Mouse (Mus musculus): ENCODE measurements around the gene Rfxap. TPM values are rescaled to one million over a fixed set of nuclear protein-coding genes. Genes with fewer than 3 reads are reported as not detected.
"Not testable (repeated sequence)": the region's sequence is repeated elsewhere in the genome, so short reads cannot be mapped to it uniquely, and the experiment has no call there.

Rfxap gene
- polyA plus RNA-seq, 1 experiment from 2014 or later = 36.8 TPM

- not testable (repeated sequence) for H3K27me3 ChIP-seq; H3K4me1 ChIP-seq; H3K36me3 ChIP-seq; H3K9me3 ChIP-seq; ATAC-seq (ENCODE audit: low FRiP score, low read depth); H3K4me3 ChIP-seq; H3K4me2 ChIP-seq (replicated peaks); H3K27ac ChIP-seq; H3K9ac ChIP-seq
- WGBS = 89% methylated on average over 6 of the region's 6 CpGs
Observed at GRCm38 (mm10) chr3:54765521-54765920, 42.1 kb downstream of the Rfxap start.

DNA sequence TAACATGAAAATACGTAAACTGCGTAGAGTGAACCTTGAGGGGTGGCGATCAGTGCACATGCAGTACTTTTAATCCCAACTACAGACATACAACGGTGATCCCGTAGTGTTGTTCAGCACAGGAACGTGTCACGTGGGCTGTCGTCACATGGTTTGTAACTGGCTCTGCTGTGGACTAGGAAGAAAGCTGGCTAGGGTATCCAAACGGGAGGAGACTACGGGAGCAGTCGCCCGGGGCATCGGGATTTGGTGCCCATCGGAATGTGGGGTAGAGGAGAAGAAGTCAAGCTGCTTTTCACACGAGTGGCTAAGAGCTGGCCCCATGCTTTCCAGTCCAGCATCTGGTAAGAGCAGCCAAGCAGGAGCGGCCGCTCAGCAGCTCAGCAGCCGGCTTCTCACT is 43.2 kb downstream of the Rfxap start:
- H3K27me3 ChIP-seq = no peaks in the 10 kb centered on the region
- ATAC-seq (ENCODE audit: low FRiP score, low read depth) = no peak
- H3K4me2 ChIP-seq (replicated peaks) = peak overlapping the region; percentile 46
- H3K4me3 ChIP-seq = peak overlapping the region; percentile 15
- 68% methylated on average over 18 of the region's 18 CpGs for WGBS
- H3K9ac ChIP-seq = no peak overlapping the region
- no peaks in the 10 kb centered on the region for H3K9me3 ChIP-seq
- H3K4me1 ChIP-seq = peaks cover 6% of the 10 kb centered on the region; the same call in 1 of the 2 replicates
- H3K36me3 ChIP-seq = no peaks in the 10 kb centered on the region
- H3K27ac ChIP-seq = no peak overlapping the region

GRCm38 (mm10) chr3:54761258-54761657 is 46.3 kb downstream of the Rfxap start:
- 90% methylated on average over 1 of the region's 1 CpGs for WGBS

DNA sequence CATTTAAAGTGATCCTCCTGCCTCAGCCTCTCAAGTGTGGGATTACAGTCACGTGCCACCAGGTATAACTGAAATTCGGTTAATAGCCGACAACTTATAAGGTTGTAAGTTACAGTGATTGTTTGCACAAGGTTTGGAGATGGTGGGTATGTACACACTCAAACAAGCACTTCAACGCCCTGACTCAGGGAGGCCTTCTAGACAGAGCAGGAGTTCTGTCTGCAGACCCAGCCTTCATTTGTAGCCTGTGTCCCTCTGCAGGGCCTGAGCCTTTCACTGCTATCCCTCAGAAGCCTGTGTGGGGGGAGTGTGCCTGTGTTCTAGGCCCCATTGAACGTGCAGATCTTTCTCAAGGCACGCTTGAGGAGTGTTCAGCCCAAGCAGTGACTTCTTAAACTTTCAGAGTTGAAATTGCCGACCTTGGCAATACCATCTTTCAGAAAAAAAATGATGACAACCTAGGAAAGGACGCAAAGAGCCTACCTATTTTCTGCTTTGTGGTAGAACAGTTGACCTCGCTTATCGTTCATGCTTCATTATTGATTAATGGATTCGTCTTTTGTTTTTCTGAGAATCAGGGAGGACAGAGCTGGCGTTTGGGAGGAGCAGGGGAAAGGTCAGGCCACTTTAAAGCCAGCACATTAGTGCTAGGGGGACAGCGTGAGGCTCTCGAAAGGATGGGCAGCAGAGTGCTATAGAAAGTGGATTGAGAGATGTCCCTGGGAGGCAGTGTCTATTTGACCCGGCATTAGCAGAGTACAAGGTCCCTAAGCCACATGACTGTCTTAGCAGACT is 47.1 kb downstream of the Rfxap start:
- Histone ChIP-seq H3K36me3 (no peaks in the 10 kb centered on the region), H3K4me2 (replicated peaks) (no peak overlapping the region), H3K27me3 (no peaks in the 10 kb centered on the region; the same call in 1 of the 2 replicates), H3K4me3 (no peak overlapping the region), H3K4me1 (peaks cover 33% of the 10 kb centered on the region), H3K9ac (no peak overlapping the region), H3K27ac (no peak overlapping the region), H3K9me3 (no peaks in the 10 kb centered on the region)
- ATAC-seq (ENCODE audit: low FRiP score, low read depth) = no peak
- WGBS = 79% methylated on average over 15 of the region's 15 CpGs

More at GRCm38 (mm10) chr3:54761258-54761657, 46.3 kb downstream of the Rfxap start:
- ATAC-seq (ENCODE audit: low FRiP score, low read depth) = no peak
- no peaks in the 10 kb centered on the region for H3K36me3 ChIP-seq
- H3K4me1 ChIP-seq = peaks cover 25% of the 10 kb centered on the region
- no peak overlapping the region for H3K4me3 ChIP-seq
- H3K27ac ChIP-seq = no peak overlapping the region
- no peak overlapping the region for H3K4me2 ChIP-seq (replicated peaks)
- H3K27me3 ChIP-seq = no peaks in the 10 kb centered on the region; the same call in 1 of the 2 replicates
- no peak overlapping the region for H3K9ac ChIP-seq
- no peaks in the 10 kb centered on the region for H3K9me3 ChIP-seq

- Histone ChIP-seq H3K9ac (no peak overlapping the region), H3K4me3 (no peak overlapping the region), H3K36me3 (no peaks in the 10 kb centered on the region), H3K4me1 (peaks cover 41% of the 10 kb centered on the region), H3K27ac (no peak overlapping the region), H3K27me3 (peaks cover 2% of the 10 kb centered on the region; the same call in 1 of the 2 replicates), H3K9me3 (no peaks in the 10 kb centered on the region), H3K4me2 (replicated peaks) (no peak overlapping the region)
- ATAC-seq (ENCODE audit: low FRiP score, low read depth) = no peak
- 82% methylated on average over 9 of the region's 9 CpGs for whole genome bisulfite sequencing
Observed at GRCm38 (mm10) chr3:54759211-54759610, 48.4 kb downstream of the Rfxap start.

GRCm38 (mm10) chr3:54757446-54757845 is 50.1 kb downstream of the Rfxap start:
- Histone ChIP-seq H3K9ac (no peak overlapping the region), H3K36me3 (no peaks in the 10 kb centered on the region), H3K27me3 (peaks cover 3% of the 10 kb centered on the region; the same call in 1 of the 2 replicates), H3K4me1 (peaks cover 37% of the 10 kb centered on the region), H3K4me2 (replicated peaks) (peak overlapping the region; percentile 99), H3K9me3 (no peaks in the 10 kb centered on the region), H3K4me3 (no peak overlapping the region), H3K27ac (no peak overlapping the region)
- ATAC-seq (ENCODE audit: low FRiP score, low read depth) = no peak
- 83% methylated on average over 8 of the region's 8 CpGs for WGBS

GRCm38 (mm10) chr3:54756058-54756457 is 51.5 kb downstream of the Rfxap start:
- Histone ChIP-seq H3K36me3 (peaks cover 10% of the 10 kb centered on the region), H3K4me2 (replicated peaks) (peak overlapping the region; percentile 99), H3K4me3 (peak overlapping the region; percentile 62), H3K27ac (peak overlapping the region; percentile 84), H3K9me3 (no peaks in the 10 kb centered on the region), H3K9ac (peak overlapping the region; percentile 81), H3K4me1 (peaks cover 37% of the 10 kb centered on the region), H3K27me3 (peaks cover 3% of the 10 kb centered on the region; the same call in 1 of the 2 replicates)
- ATAC-seq (ENCODE audit: low FRiP score, low read depth) = peak; percentile 21; the same call in 1 of the 2 replicates
- 0% methylated on average over 11 of the region's 11 CpGs for WGBS

DNA sequence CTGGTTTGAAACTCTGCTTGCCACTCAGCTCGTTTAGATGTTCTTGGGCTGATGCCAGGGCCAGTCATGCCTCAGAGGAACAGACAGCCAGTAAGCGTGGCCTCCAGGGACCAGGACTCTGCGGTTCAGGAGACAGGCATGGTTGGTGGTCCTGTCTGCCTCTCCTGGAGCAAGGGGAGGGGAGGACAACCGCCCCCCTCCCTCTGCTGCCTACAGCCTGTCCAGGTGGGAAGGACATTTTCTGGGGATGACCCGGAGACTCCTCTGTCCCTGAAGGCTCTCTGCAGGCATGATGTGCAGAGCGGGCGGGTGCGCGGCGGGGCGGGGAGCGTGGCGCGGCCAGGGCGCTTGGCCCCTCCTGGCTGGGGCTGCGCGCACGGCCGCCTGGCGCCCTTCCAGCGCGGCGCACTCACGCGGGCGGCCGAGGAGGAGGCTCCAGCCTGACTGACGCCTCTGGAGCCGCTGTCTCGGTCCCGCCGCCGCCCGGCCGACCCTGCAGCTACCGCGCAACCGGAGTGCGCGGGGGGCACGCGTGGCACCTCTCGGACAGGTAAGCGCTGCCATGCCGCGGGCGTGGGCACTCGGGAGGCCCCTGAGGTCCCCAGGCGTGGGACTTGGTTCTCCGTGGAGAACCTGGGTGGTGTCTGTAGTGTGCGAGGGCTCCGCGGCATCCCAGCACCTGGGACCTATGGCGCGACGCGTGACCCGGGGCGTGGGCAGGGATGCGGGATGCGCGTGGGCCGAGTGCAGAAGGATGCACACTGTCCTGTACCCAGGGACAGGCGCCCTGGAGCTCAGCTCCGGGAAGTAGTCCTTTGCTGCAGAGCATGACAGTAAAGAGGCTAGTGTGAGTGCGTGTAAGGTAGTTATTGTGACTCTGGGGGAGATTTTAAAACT is 52.2 kb downstream of the Rfxap start, which contains the start of gene Smad9:
Smad9 (plus strand) TSS at position 438 of the 897 bp plus-strand sequence.
- Histone ChIP-seq H3K4me3 (peak within 1 kb of the TSS; percentile 62), H3K27me3 (peaks cover 3% of the 10 kb centered on the region; the same call in 1 of the 2 replicates), H3K27ac (peak within 1 kb of the TSS; percentile 84), H3K9me3 (no peaks in the 10 kb centered on the region), H3K9ac (peak within 1 kb of the TSS; percentile 81), H3K4me2 (replicated peaks) (peak within 1 kb of the TSS; percentile 99), H3K4me1 (peaks cover 37% of the 10 kb centered on the region), H3K36me3 (peaks cover 17% of the 10 kb centered on the region)
- under 1% methylated on average over 56 of the region's 66 CpGs for WGBS
- ATAC-seq (ENCODE audit: low FRiP score, low read depth) = peak; percentile 89

GRCm38 (mm10) chr3:54753411-54753810 is 54.2 kb downstream of the Rfxap start:
- no peak overlapping the region for H3K4me3 ChIP-seq
- no peak overlapping the region for H3K27ac ChIP-seq
- H3K9me3 ChIP-seq = no peaks in the 10 kb centered on the region
- no peak for ATAC-seq (ENCODE audit: low FRiP score, low read depth)
- H3K36me3 ChIP-seq = peaks cover 37% of the 10 kb centered on the region
- 77% methylated on average over 4 of the region's 4 CpGs for WGBS
- H3K4me1 ChIP-seq = peaks cover 34% of the 10 kb centered on the region
- H3K27me3 ChIP-seq = peaks cover 3% of the 10 kb centered on the region; the same call in 1 of the 2 replicates
- H3K9ac ChIP-seq = no peak overlapping the region
- no peak overlapping the region for H3K4me2 ChIP-seq (replicated peaks)

All from limb, embryonic 13.5 days (tissue).